Mouse (Mus musculus): ENCODE measurements at regions not wholly inside any gene's neighbourhood (a gene's known extent, or its start where the extent isn't known, plus 50 kb on each side); places are given as distances from the start of the nearest gene placed in this dataset.

DNA sequence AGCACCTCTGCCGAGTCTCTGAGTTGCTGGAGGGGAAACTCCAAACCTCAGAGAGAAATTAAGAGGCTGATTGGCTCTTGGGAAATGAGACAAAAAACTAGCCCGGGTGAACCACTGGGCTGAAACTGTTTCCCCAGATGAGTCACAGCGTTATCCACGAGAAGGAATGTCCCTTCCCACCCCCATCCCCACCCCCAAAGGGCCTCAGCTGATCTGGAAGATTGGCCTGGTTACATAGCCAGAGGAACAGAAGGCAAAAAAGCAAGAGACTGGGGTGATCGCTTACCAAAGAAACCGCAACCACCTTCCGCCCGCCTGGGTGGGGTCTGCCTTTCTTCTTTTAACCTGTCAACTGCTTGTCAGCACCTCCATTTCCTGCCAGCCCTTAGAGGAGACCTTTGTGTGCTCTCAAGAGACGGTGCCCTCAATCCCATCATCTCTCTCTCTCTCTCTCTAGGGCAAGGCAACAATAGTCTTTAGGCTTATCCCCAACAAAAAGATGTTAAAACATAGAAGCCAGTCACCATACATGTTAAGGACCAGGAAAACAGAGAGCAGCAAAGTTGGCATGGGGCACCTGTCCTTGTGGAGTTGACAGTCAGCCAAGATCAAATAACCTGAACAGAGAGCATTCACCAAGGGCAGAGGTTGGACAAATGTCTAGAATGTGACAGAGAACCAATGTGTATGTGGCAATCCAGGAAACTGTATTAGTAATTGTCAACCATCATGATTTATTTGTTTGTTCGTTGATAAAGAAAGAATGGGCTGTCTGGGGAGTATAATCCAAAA, 244.4 kb downstream of the Rplp1 start:
- Histone ChIP-seq H3K4me1 (ENCODE audit: control insufficient read depth, insufficient read depth, low read length) (peaks cover 14% of the 10 kb centered on the region), H3K36me3 (ENCODE audit: control insufficient read depth, insufficient read depth, low read length, poor library complexity, severe bottlenecking) (no peaks in the 10 kb centered on the region), H3K4me3 (ENCODE audit: low read depth, low read length) (no peak overlapping the region), H3K9me3 (replicated peaks; ENCODE audit: control insufficient read depth, insufficient read depth, low read length, poor library complexity, severe bottlenecking) (no peaks in the 10 kb centered on the region), H3K9ac (ENCODE audit: low read depth, poor library complexity, severe bottlenecking) (no peak overlapping the region), H3K27ac (ENCODE audit: insufficient read depth, low read length) (peak overlapping the region; percentile 91), H3K27me3 (ENCODE audit: control insufficient read depth, insufficient read depth, low read length, poor library complexity, severe bottlenecking) (no peaks in the 10 kb centered on the region)
- TF ChIP-seq EP300 (IDR thresholded peaks at IDR 0.05; ENCODE audit: insufficient read depth, low read depth, low read length) (peak; percentile 79), CTCF (IDR thresholded peaks at IDR 0.05; ENCODE audit: low read depth, low read length) (no peak)

DNA sequence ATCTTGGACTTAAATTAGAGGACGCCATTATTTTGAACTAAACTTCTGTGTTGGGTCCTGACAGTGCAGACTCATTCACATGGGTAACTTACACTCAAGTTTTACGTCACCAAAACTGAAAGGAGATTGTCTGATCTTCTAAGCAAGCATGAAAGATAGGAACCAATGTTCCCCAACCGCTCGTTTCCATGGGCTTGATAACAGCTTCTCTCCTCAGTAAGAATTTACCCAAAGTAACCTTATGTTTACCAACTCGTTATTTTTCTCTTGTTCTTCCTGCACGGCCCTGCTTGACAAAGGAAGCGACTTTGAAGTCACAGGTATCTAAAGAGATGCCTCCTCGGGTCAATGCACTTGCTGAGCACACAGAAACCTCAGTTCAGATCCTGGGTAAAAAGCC, 245.6 kb downstream of the Rplp1 start:
- no peak overlapping the region for H3K9ac ChIP-seq (ENCODE audit: low read depth, poor library complexity, severe bottlenecking)
- no peaks in the 10 kb centered on the region for H3K36me3 ChIP-seq (ENCODE audit: control insufficient read depth, insufficient read depth, low read length, poor library complexity, severe bottlenecking)
- TF ChIP-seq EP300 (IDR thresholded peaks at IDR 0.05; ENCODE audit: insufficient read depth, low read depth, low read length) (no peak), POLR2A (IDR thresholded peaks at IDR 0.05; ENCODE audit: insufficient read depth, low read length) (no peak), CTCF (IDR thresholded peaks at IDR 0.05; ENCODE audit: low read depth, low read length) (no peak)
- no peak overlapping the region for H3K4me3 ChIP-seq (ENCODE audit: low read depth, low read length)
- peaks cover 14% of the 10 kb centered on the region for H3K4me1 ChIP-seq (ENCODE audit: control insufficient read depth, insufficient read depth, low read length)
- no peaks in the 10 kb centered on the region for H3K27me3 ChIP-seq (ENCODE audit: control insufficient read depth, insufficient read depth, low read length, poor library complexity, severe bottlenecking)
- H3K27ac ChIP-seq (ENCODE audit: insufficient read depth, low read length), result peak overlapping the region; percentile 91
- no peaks in the 10 kb centered on the region for H3K9me3 ChIP-seq (replicated peaks; ENCODE audit: control insufficient read depth, insufficient read depth, low read length, poor library complexity, severe bottlenecking)

GRCm38 (mm10) chr9:61668157-61668697, 246.1 kb downstream of the Rplp1 start:
- Histone ChIP-seq H3K4me1 (ENCODE audit: control insufficient read depth, insufficient read depth, low read length) (peaks cover 14% of the 10 kb centered on the region), H3K9me3 (replicated peaks; ENCODE audit: control insufficient read depth, insufficient read depth, low read length, poor library complexity, severe bottlenecking) (no peaks in the 10 kb centered on the region), H3K27ac (ENCODE audit: insufficient read depth, low read length) (peak overlapping the region; percentile 93), H3K4me3 (ENCODE audit: low read depth, low read length) (no peak overlapping the region), H3K9ac (ENCODE audit: low read depth, poor library complexity, severe bottlenecking) (no peak overlapping the region), H3K36me3 (ENCODE audit: control insufficient read depth, insufficient read depth, low read length, poor library complexity, severe bottlenecking) (no peaks in the 10 kb centered on the region), H3K27me3 (ENCODE audit: control insufficient read depth, insufficient read depth, low read length, poor library complexity, severe bottlenecking) (no peaks in the 10 kb centered on the region)
- peak; percentile 96 for TF ChIP-seq EP300 (IDR thresholded peaks at IDR 0.05; ENCODE audit: insufficient read depth, low read depth, low read length)
- TF ChIP-seq CTCF (IDR thresholded peaks at IDR 0.05; ENCODE audit: low read depth, low read length), result no peak
- TF ChIP-seq POLR2A (IDR thresholded peaks at IDR 0.05; ENCODE audit: insufficient read depth, low read length), result no peak

- peak; percentile 97 for TF ChIP-seq EP300 (IDR thresholded peaks at IDR 0.05; ENCODE audit: insufficient read depth, low read depth, low read length)
- no peak for TF ChIP-seq POLR2A (IDR thresholded peaks at IDR 0.05; ENCODE audit: insufficient read depth, low read length)
- TF ChIP-seq CTCF (IDR thresholded peaks at IDR 0.05; ENCODE audit: low read depth, low read length), result no peak
- no peaks in the 10 kb centered on the region for H3K36me3 ChIP-seq (ENCODE audit: control insufficient read depth, insufficient read depth, low read length, poor library complexity, severe bottlenecking)
- peak overlapping the region; percentile 93 for H3K27ac ChIP-seq (ENCODE audit: insufficient read depth, low read length)
- H3K27me3 ChIP-seq (ENCODE audit: control insufficient read depth, insufficient read depth, low read length, poor library complexity, severe bottlenecking), result no peaks in the 10 kb centered on the region
- no peaks in the 10 kb centered on the region for H3K9me3 ChIP-seq (replicated peaks; ENCODE audit: control insufficient read depth, insufficient read depth, low read length, poor library complexity, severe bottlenecking)
- H3K4me1 ChIP-seq (ENCODE audit: control insufficient read depth, insufficient read depth, low read length), result peaks cover 14% of the 10 kb centered on the region
- H3K9ac ChIP-seq (ENCODE audit: low read depth, poor library complexity, severe bottlenecking), result no peak overlapping the region
- no peak overlapping the region for H3K4me3 ChIP-seq (ENCODE audit: low read depth, low read length)
Observed at GRCm38 (mm10) chr9:61667453-61668074, 246.8 kb downstream of the Rplp1 start.

GRCm38 (mm10) chr9:61666761-61667332, 247.5 kb downstream of the Rplp1 start:
- Histone ChIP-seq H3K36me3 (ENCODE audit: control insufficient read depth, insufficient read depth, low read length, poor library complexity, severe bottlenecking) (no peaks in the 10 kb centered on the region), H3K9ac (ENCODE audit: low read depth, poor library complexity, severe bottlenecking) (no peak overlapping the region), H3K27ac (ENCODE audit: insufficient read depth, low read length) (peak overlapping the region; percentile 93), H3K9me3 (replicated peaks; ENCODE audit: control insufficient read depth, insufficient read depth, low read length, poor library complexity, severe bottlenecking) (no peaks in the 10 kb centered on the region), H3K4me3 (ENCODE audit: low read depth, low read length) (no peak overlapping the region), H3K27me3 (ENCODE audit: control insufficient read depth, insufficient read depth, low read length, poor library complexity, severe bottlenecking) (no peaks in the 10 kb centered on the region), H3K4me1 (ENCODE audit: control insufficient read depth, insufficient read depth, low read length) (peaks cover 14% of the 10 kb centered on the region)
- no peak for TF ChIP-seq POLR2A (IDR thresholded peaks at IDR 0.05; ENCODE audit: insufficient read depth, low read length)
- no peak for TF ChIP-seq CTCF (IDR thresholded peaks at IDR 0.05; ENCODE audit: low read depth, low read length)
- TF ChIP-seq EP300 (IDR thresholded peaks at IDR 0.05; ENCODE audit: insufficient read depth, low read depth, low read length), result no peak
